Mouse (Mus musculus): ENCODE data around the gene Ttc7b. TPM values are rescaled to one million over a fixed set of nuclear protein-coding genes. Genes with fewer than 3 reads are reported as not detected.

The Ttc7b gene
- total RNA-seq (2023) = 10 to 100 TPM; 69.6 to 77.2 TPM

DNA sequence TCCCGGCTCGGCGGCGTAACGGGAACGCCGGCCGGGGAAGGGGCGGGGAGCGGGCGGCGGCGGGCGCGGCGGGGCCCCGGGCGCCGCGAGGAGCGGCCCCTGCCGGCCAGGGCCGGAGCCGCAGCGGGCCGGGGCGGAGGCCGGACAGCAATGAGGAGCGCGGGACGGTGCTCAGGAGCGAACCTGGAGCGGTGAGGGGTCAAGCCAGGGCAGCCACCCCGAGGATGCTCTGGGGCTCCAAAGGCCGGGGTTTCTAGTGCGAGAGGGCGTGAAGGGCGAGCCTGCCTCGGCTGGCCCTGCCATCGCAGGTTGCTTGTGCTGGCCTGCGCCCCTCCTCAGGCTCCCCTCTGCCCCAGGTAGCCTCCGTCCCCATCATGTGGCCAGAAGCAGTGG, at the start of gene Ttc7b:
Gene Ttc7b, minus strand, starts transcription at position 33 of the 393 bp plus-strand sequence.

Other genes with a start within 250 kb of the Ttc7b start
- gene Rps6ka5, start 206.2 kb upstream of the Ttc7b start, total RNA-seq (2023) = 10 to 100 TPM; 20.0 to 23.8 TPM

Data from monocyte, adult 59 days (primary cell).